Mouse (Mus musculus) cerebellum, adult (tissue): ENCODE measurements around the gene Asic2.

Source experiments
- ATAC-seq: cut with Nextera tagmentation; 2 replicates; pipeline ENCODE4 v1.9.2; 2017; ENCODE audit warnings: mild to moderate bottlenecking, moderate library complexity, mixed read lengths; ENCODE audit not compliant: insufficient number of reproducible peaks, low FRiP score, low TSS enrichment

Gene Asic2

DNA sequence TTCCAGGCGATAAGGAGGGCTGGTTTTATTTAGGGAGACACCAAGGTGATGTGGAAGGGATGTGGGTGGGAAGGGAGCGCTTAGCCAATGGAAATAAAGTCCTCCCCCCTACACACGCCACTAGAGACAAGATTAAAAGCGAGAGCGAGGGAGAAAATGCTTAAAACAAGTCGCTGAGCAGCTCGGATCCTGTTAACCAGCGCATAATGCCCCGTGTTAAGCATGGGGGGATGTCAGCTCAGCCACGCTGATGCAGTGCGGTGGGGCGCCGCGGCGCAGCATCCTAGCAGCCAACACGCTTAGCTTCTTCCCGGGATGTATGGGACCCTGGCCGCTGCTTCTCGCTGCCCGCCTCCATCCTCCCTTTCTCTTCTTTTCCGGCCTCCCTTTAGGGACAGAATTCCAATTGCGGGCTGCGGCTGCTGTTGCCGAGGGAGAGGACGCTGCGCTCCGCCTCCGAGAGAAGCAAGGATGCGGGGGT is at the start of gene Asic2:
TSS of gene Asic2 (minus strand) at position 57 of the 481 bp plus-strand sequence.
- ATAC-seq = no peak

DNA sequence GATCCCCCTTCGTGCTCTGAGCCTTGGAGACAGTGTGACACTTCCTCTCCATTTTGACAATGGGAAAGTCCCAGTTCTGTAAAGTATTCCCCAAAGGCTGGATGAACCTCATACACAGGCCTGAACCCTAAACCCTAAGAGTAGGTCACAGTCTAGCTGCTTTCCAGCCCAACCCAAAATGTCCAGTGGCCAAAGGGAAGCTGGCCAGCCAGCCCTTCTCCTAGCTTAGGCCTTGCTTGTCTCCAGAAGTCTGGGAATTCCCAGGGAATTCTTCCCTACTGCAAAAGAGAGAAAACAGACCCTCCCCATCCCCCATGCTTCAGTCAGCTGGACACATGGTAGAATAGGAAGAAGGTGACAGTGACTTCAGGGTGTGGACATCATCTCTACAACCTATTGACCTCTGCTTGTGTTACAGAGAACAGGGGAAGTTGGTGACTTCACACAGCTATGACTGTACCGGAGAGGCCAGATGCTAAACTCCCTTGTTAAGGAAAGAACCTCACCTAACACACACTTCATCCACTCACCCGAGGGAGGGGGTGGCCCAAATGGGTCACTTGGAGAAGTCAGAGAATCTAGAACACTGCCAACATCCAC is 48.0 kb upstream of the Asic2 start:
- ATAC-seq = no peak

DNA sequence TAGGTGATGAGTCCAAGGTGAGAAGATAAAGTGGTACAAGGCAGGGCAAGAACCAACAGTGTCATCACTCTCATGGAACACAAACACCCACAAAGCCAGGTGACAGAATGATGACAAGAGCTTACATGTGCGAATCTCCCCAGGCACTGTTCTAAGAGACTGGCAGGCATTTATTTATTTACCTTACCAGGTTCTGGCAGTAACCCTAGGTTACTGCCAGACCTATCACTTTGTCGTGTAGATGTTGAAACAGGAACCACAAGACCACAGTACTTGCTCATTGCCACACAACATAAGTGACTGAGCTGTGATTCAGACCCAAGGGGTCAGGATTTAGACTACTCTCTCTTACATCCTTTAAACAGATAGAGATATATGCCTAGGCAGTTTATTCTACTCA is 46.8 kb upstream of the Asic2 start:
- ATAC-seq = no peak

DNA sequence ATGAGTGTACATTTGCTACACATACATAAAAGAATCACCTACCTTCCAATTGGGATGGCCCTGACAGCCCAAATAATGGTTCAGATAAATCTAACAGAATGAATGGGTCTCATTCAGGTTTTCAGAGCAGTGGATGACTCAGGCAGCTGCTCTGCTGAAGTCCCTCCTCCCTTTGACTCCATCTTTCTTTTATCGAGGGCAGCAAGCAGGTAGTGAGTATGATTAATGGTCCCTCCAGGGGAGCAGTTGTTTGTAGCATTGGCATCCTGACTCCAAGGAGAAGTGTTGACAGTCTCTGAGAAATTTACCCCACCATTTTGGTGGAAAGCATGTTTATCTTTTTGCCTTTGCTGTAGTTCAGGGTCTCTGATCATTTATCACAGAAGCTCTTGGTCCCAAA is 45.5 kb upstream of the Asic2 start:
- no peak for ATAC-seq

DNA sequence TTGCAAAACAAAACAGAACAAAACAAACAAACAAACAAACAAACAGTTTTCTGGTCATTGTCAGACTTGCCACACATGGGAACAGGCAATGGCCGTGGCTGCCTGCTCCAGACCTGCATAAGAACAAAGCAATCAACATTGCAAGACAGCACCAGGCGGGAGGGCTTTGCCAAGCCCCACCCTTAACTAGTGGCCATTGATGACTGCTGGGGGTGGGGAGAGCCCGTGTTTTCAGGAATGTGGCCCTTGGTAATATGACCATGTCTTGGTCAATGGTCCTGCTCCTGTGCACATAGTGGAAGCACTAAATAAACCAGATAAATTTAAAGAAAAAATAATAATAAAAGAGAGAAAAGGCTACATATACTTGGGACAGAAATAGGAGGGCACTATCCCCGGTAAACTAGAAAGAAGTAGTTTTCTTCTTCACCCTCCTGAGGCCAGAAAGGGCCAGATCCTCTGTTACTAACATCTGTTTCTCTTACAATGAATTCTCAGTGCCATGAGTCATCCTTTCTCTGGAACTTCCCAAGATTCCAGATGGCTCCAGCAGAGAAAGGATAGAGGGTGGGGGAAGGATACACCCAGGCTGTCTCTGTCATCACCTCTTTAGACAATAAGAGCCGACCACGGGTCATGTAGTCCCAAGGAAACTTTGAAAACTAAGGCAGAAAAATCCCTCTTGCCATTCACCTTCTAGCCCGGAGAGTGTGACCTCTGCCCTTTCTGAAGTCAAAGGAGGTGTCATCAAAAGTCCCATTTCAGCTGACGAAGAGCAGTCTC is 43.3 kb upstream of the Asic2 start:
- no peak for ATAC-seq

DNA sequence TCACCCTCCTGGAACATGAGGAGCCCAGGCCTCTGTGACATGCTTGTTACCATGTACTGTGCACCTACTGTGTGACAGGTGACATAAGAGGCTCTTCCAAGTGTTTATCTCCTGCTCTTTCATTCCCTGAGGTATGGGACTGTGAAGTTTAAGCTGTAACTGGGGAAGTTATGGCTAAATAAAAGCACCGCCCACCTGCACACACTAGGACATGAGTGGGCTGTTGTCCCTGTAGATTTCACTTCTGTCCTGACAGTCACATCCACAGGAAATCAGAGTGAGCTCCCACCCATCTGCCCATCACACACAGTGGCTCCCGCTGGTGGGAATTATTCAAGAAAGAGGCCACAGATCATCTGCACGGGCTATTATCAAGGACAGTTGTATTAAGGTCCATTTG is 41.9 kb upstream of the Asic2 start:
- no peak for ATAC-seq

DNA sequence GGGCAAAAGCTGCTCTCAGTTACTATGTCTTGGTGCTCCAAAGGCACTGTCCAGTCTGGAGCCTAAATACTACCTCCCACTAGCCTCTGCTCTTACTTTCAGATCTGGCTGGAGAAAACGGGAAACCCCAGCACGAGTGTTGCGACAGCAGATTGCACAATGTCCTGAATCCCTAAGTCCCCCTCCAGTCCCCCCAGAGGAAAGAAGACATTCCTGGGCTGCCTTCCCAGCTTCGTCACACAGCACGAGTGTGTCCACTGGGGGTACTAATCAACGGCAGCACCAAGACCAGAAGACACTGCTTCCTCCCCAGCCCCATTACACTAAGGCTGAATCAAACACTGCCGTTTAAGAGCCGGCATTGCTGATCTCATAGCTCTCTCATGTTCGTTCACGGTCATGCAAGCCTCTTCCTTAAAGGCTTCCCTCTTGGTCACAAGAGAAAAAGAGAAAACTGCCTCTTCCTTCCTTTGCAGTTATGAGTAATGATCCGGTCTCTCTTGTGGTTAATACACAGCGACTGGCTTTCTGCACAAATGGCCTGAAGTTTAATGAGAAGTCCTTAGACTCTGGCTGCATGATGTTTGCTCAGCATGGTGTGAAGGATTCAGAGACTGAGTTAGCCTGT is 38.7 kb upstream of the Asic2 start:
- ATAC-seq = no peak

DNA sequence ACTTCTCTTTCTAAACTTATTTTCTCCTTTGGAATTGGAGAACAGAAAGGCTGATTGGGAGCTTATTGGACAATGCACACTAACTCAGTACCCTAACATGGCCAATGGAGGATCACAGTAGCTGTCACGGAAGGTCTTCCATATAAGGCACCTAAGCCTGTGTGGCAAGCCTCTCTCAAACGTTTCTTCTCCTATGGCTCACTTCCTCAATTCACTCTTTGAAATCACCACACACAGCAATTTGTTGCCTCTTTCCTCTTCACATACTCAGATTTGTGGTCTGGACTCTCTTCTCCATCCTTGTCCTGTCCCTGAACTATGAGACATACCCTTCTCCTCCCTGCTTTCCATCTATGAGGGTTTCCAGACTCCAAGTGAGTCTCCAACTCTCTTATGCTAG is 36.6 kb upstream of the Asic2 start:
- ATAC-seq = no peak

DNA sequence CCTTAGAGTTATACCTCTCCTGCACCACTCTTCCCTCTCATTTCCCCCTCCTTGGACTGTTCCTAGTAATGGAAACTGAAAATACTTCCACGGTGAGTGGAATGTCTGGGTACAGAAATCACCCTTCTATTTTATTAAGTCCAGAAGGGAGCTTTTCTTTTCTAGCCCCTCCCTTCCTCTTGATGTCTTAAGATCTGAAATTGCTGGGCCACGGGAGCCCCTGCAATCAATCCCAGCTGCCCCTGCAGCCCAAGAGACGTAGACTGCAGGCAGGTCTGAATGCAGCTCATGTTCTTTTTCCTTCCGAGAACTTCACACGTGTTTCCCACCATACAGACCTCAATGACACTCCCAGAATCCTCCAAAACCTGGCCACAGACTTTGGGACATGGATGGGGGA is 32.3 kb upstream of the Asic2 start:
- ATAC-seq = no peak

DNA sequence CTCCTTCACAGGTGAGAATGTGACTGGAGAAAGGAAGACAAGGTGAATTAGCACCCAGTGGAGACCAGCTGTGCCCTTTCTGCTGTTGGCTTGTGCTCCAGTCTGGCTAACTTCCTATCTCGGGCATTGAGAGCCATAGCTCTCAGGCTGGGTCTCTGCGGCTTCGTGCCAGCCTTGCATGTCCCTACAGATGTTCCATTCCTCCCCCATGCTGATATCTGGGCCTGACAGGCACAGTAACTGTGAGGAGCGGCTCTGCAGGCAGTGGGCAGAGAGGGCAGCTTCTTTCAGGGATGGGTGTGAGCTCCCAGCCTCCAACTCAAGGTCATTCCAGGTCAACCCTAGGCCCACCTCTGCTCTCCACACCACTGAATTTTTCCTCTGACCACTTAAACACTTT is 31.2 kb upstream of the Asic2 start:
- ATAC-seq = no peak

DNA sequence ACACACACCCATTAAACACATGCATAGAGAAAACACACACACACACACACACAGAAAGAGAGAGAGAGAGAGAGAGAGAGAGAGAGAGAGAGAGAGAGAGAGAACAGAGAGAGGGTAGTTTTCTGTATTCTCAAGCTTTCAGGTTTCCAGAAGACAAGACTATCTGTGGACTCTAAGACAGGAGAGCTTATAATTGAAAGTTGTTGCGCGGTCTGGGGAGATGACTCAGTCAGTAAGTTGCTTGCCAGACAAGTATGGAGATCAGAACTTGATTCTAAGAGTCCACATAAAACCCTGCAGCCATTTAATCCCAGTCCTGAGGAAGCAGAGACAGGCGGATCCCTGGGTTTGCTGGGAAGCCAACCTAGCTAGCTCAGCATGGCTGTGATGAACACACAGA is 30.4 kb upstream of the Asic2 start:
- no peak for ATAC-seq

DNA sequence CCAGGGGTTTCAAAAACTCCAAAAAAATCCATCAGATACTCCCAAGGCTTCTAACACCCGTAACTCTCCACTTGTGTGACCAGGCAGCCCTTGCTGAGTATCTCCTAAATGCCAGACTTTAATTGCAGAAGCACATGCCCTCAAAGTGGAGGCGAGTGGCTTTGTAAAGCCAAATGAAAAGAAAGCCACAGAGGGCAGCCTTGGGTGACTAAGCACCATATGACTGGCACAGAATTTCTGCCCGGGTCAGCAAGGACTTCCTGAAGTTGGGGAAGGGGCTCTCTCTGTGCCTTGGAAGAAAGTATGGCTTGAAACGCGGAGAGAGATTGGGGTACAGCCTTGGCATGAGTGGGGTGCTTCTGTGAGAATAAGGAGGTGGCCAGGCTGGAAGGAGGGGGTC is 28.8 kb upstream of the Asic2 start:
- ATAC-seq = no peak

DNA sequence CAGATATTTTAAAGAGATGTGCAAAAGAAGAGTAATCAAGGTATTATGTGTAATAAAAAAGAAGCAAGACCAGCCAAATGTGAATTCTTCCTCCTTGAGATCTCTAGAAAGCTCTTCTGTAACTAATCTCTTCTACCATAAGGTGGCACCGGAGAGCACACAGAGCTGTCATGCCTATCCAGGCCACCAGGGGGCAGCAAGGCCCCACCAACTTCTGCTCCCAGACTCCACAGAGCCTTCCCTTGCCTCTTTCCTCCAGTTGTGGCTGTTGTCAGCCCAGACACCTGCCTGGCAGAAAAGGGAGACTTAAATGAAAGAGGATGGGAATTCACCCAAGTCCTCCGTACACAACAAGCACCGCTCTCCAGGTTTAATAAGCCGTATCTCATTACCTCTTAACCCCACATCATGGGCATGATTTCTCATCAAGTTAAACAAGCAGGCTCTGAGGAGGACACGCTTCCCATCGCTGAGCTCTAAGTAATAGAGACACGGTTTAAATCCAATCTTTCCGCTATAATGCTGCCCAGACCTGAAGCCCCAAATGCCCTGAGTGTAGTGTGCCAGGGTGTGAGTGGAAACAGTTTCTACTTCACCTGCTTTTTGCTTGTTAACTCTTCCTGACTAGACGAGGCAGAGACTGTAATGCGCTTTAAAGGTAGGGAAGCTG is 28.1 kb upstream of the Asic2 start:
- ATAC-seq = no peak

DNA sequence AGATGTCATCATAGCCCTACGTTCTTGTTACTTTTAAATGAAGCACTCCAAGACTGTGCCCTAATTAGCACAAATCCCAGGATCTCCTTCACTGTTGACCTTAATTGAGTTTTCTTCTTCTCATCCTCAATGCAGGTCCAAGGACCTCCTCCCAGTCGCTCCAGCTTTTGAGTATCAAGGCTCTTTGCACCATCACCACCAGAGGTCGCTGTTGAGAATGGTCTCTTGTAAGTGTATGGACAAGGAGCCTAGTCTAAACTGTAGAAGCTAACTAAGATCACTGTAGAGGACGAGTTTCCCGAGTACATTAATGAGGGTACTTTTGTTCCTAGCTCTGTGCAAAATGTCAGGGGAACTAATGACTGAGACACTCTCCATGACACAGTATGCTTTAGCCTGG is 14.9 kb upstream of the Asic2 start:
- ATAC-seq = no peak; the same call in 1 of the 2 replicates

DNA sequence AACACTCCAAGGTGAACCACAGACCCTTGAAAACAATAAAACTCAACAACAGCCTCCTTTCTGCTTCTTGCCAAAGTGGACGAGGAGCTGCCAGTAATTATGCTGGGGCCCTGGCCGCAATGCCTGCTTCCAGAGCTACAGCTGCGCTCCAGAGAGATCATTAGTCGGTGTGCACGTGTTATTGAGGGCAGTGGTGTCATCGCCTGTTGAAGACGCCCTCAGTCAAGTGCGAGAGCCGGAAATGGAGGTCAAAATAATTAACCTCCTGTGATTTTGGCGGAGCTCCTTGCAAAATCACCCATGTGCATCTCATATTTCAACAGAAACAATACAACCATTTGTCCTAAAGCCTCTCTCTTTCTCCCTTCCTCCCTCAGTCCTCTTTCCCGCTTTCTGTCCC is 13.9 kb upstream of the Asic2 start:
- ATAC-seq = no peak

DNA sequence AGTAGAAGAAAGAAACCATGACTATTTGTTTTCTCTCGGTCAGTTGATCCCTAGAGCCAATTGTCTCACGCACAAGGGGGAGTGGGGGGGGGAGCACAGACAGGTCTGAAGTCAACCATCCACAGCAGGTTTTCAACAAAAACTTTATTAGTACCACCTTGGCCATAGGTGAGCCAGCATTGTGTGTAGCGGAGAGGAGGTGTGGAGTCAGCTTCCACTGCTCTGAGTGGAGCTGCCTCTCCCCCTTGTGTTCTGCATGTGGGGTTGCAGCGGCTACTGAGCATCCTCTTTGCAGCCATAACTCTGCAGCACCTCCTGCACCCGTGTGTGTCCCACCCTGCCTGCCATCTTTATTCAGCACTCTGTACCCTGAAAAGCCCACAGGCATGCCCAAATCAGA is 6.3 kb upstream of the Asic2 start:
- no peak; the same call in 1 of the 2 replicates for ATAC-seq

DNA sequence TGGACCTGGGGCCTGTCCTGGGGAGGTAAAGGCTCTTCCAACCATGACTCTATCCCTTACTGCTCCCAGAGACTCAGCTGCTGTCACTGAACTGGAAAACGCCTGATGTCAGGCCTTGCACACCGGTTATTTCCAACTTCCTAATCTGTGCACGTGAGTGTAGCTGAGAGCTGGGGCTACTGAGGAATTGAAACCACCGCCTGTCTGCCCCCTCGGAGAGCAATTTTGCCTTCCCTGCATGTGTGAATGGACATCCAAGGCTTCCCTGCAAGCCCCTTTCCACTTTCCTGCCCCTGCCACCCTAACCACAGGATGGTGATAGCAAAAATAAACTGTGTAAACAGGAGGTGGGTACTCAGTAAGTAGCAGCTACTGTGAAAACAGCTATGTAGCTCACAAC is 5.4 kb upstream of the Asic2 start:
- ATAC-seq = no peak

DNA sequence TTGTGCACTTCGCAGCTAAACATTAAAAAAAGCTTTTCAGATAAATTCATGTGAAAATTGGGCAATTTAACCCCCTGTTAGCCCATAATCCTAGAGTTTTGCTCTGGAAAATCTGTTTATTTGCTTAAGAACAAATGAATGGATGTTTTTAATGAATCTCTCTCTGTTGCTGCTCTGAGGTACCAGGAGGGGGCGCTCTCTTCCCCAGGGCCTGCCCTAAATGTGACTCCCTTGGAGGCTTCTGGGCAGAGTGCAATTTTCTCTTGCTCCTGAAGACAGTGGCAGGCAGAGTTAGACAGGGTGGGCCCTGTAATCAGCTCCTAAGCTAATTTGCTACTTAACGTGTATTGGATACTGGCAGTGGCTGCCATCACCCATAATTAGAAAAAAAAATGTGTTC is 3.8 kb upstream of the Asic2 start:
- ATAC-seq = no peak

DNA sequence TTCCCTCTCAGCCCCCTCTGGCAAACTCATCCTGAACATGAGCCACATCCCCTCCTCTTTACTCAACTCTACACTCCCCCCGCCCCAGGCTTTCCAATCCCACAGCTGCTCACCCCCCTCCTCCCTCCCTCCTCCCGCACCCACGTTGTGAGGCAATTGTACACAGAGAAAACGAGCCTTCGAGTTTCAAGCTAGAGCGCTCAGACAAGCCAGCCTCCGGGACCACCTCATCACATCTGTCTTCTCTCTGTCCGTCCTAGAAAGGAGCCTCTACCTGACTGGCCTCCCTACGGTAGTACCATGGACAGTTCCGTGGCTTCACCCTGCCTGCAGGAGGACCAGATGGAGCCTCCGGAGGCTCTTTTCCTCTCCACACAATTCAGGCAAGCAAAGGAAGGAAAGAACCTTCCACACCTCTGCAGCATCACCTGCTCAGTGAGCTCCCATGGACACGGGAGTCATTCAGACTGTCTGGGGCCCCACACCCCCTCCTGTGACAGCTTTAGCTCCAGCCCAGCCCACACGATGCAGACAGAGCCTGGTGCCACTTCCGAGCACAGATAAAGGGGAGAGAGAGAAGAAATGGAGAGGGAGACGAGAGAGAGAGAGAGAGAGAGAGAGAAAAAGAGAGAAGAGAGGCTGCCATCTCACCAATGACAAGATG is 1.5 kb downstream of the Asic2 start:
- ATAC-seq = no peak
